Mouse (Mus musculus): Measurements from ENCODE around the gene Foxs1.

DNA sequence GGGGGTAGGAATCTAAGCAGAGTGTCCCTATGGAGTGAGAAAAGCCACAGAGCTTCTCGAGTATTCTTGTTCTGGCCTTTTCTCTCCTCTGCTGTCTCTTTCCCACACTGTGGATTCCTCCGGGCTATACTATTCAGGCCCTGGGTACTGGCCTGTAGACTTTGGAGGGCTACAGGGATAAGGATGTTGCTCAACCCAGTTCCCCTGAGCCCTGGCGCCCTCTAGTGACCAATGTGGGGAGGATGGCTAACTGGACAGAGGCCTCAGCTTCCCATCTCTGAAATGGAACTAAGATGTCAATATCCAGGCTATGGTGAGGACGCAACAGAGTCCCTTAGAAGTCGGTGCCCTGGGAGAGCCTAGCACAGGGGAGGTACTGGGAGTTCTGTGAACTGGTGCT is 606 bp upstream of the Foxs1 start:
- peak; percentile 74 for TF ChIP-seq CTCF (conservative IDR thresholded peaks at IDR 0.05; ENCODE audit: insufficient read depth, insufficient read length, low read depth, low read length)
- TF ChIP-seq POLR2A (IDR thresholded peaks at IDR 0.05; ENCODE audit: low read depth, low read length): no peak

Data from kidney, adult 2 months (tissue).